28 mouse cellular contexts compared by ENCODE assay signal in the genomic region with DNA sequence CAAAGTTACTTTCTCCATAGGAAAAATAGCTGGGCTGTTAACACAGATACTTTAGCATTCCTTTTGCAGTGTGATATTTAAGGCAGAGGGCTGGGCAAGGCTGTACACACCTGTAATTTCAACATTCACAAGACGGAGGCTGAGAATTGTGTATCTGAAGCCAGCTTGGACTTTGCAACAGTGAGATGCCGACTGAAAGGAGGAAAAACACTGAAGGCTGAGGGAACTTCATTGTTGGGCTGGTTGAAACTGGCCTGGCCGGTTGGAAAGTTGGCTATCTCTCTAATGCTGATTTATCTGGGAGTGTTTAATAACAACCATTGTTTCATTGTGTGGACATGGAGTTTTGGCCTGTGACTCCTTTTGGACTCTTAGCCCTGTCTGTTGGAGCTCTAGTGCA. TPM values are rescaled to one million over a fixed set of nuclear protein-coding genes. Genes with fewer than 3 reads are reported as not detected.
DNase-seq lines count a peak whose midpoint lies in the region; ATAC-seq and TF ChIP-seq lines count a peak whose summit lies in the region.
"Had no signal": no experiment of that assay in that cellular context is flagged by ENCODE, and none has a peak within 500 bp of the region (broad histone marks: within the 10 kb centered on the region; RNA-seq: fewer than 3 reads in every experiment).

No protein-coding gene starts in this region.

- H3K4me1 ChIP-seq in intestine, embryonic 15.5 days (replicated peaks), result no peaks in the 10 kb centered on the region
- H3K4me1 ChIP-seq in stomach, embryonic 15.5 days, result no peaks in the 10 kb centered on the region
- H3K4me1 ChIP-seq in midbrain, embryonic 14.5 days (ENCODE audit: control insufficient read depth, insufficient read depth, low read length), result no peaks in the 10 kb centered on the region
- no peaks in the 10 kb centered on the region; the same call in none of the 2 replicates for H3K4me1 ChIP-seq in lung, adult 2 months (ENCODE audit: control insufficient read depth, insufficient read depth, low read length)
- H3K4me1 ChIP-seq: forebrain, embryonic 12.5 days; forebrain, embryonic 15.5 days; heart, embryonic 12.5 days; heart, embryonic 15.5 days had no signal

- H3K36me3 ChIP-seq in intestine, embryonic 15.5 days, result no peaks in the 10 kb centered on the region
- no peaks in the 10 kb centered on the region for H3K36me3 ChIP-seq in stomach, embryonic 15.5 days
- H3K36me3 ChIP-seq in midbrain, embryonic 14.5 days (ENCODE audit: control insufficient read depth, insufficient read depth, low read length), result no peaks in the 10 kb centered on the region
- H3K36me3 ChIP-seq: forebrain, embryonic 12.5 days; forebrain, embryonic 15.5 days; heart, embryonic 12.5 days; heart, embryonic 15.5 days had no signal

- H3K4me2 ChIP-seq in intestine, embryonic 15.5 days (replicated peaks), result no peak overlapping the region
- no peak overlapping the region for H3K4me2 ChIP-seq in stomach, embryonic 15.5 days
- no peak overlapping the region for H3K4me2 ChIP-seq in midbrain, embryonic 14.5 days (ENCODE audit: low read length)
- H3K4me2 ChIP-seq: forebrain, embryonic 12.5 days; forebrain, embryonic 15.5 days; heart, embryonic 12.5 days; heart, embryonic 15.5 days; hindbrain, embryonic 14.5 days had no signal

- TF ChIP-seq POLR2A in lung, adult 2 months (IDR thresholded peaks at IDR 0.05; ENCODE audit: borderline replicate concordance, extremely low read depth, low read depth, low read length), result no peak

- WGBS in intestine, embryonic 15.5 days, result 61% methylated on average over 3 of the region's 3 CpGs
- 58% methylated on average over 3 of the region's 3 CpGs for WGBS in stomach, embryonic 15.5 days
- WGBS in midbrain, embryonic 14.5 days, result 75% methylated on average over 3 of the region's 3 CpGs
- WGBS in lung, adult 2 months, result 43% methylated on average over 3 of the region's 3 CpGs

- peak; percentile 89 for ATAC-seq in intestine, embryonic 15.5 days
- ATAC-seq in stomach, embryonic 15.5 days (ENCODE audit: insufficient read depth, low FRiP score, low read depth), result peak; percentile 85
- ATAC-seq in midbrain, embryonic 14.5 days (ENCODE audit: low FRiP score, low TSS enrichment), result no peak
- ATAC-seq: forebrain, embryonic 15.5 days; hindbrain, postnatal 0 days; inflammation-experienced regulatory T-cells, adult 6 months; Patski had no signal

- H3K9ac ChIP-seq in intestine, embryonic 15.5 days, result no peak overlapping the region
- H3K9ac ChIP-seq in stomach, embryonic 15.5 days, result no peak overlapping the region
- no peak overlapping the region for H3K9ac ChIP-seq in midbrain, embryonic 14.5 days (replicated peaks; ENCODE audit: low read length)
- H3K9ac ChIP-seq: forebrain, embryonic 12.5 days; forebrain, embryonic 15.5 days; heart, embryonic 12.5 days; heart, embryonic 15.5 days; hindbrain, embryonic 14.5 days had no signal

- H3K27me3 ChIP-seq in intestine, embryonic 15.5 days (replicated peaks), result no peaks in the 10 kb centered on the region
- H3K27me3 ChIP-seq in stomach, embryonic 15.5 days (replicated peaks), result no peaks in the 10 kb centered on the region
- H3K27me3 ChIP-seq in midbrain, embryonic 14.5 days (ENCODE audit: control insufficient read depth, insufficient read depth, low read length), result no peaks in the 10 kb centered on the region
- H3K27me3 ChIP-seq: CH12.LX; forebrain, embryonic 12.5 days; forebrain, embryonic 15.5 days; heart, embryonic 12.5 days; heart, embryonic 15.5 days; Patski had no signal

- peak; percentile 18 for DNase-seq in urinary bladder, postnatal 14 days (ENCODE audit: low spot score)
- DNase-seq in urinary bladder, postnatal 25 days (ENCODE audit: low spot score), result no peak
- no peak for DNase-seq in midbrain, embryonic 14.5 days
- no peak for DNase-seq in left cerebral cortex, adult 9 months (ENCODE audit: low spot score in 2 of 2)
- no peak for DNase-seq in lung, adult 2 months
- DNase-seq: adrenal gland, adult 8-10 months; adrenal gland, postnatal 25 days; B cell, adult 2 months; cerebellum, adult 18-20 months; cerebellum, adult 9-10 months; cerebellum, postnatal 14 days; gastrocnemius, postnatal 10 days; gastrocnemius, postnatal 36 days; heart, adult 18-20 months; heart, postnatal 14 days; heart, postnatal 4 days had no signal

- H3K4me3 ChIP-seq in intestine, embryonic 15.5 days (replicated peaks), result no peak overlapping the region
- H3K4me3 ChIP-seq in stomach, embryonic 15.5 days (replicated peaks), result no peak overlapping the region
- no peak overlapping the region for H3K4me3 ChIP-seq in midbrain, embryonic 14.5 days (replicated peaks; ENCODE audit: low read depth, low read length)
- H3K4me3 ChIP-seq in lung, adult 2 months (replicated peaks; ENCODE audit: extremely low read depth, low read depth, low read length), result no peak overlapping the region
- H3K4me3 ChIP-seq: forebrain, embryonic 12.5 days; forebrain, embryonic 15.5 days; heart, embryonic 12.5 days; heart, embryonic 15.5 days had no signal

- no peak for TF ChIP-seq CTCF in lung, adult 2 months (IDR thresholded peaks at IDR 0.05; ENCODE audit: insufficient read depth, low read length)

- H3K9me3 ChIP-seq in intestine, embryonic 15.5 days, result no peaks in the 10 kb centered on the region
- no peaks in the 10 kb centered on the region for H3K9me3 ChIP-seq in stomach, embryonic 15.5 days
- H3K9me3 ChIP-seq in midbrain, embryonic 14.5 days (ENCODE audit: control insufficient read depth, low read length), result no peaks in the 10 kb centered on the region
- H3K9me3 ChIP-seq: forebrain, embryonic 12.5 days; forebrain, embryonic 15.5 days; G1E; heart, embryonic 12.5 days; heart, embryonic 15.5 days had no signal

- H3K27ac ChIP-seq in intestine, embryonic 15.5 days, result no peak overlapping the region
- peak overlapping the region; percentile 23; the same call in 1 of the 2 replicates for H3K27ac ChIP-seq in stomach, embryonic 15.5 days
- no peak overlapping the region for H3K27ac ChIP-seq in midbrain, embryonic 14.5 days (replicated peaks; ENCODE audit: low read depth, low read length)
- H3K27ac ChIP-seq: forebrain, embryonic 12.5 days; forebrain, embryonic 15.5 days; heart, embryonic 15.5 days; hindbrain, embryonic 14.5 days; hindbrain, postnatal 0 days had no signal

RNA-seq across cellular contexts. Expression of gene Pon2, which starts 7.7 kb away (rescaled TPM):
- polyA plus RNA-seq in intestine, embryonic 15.5 days (2015; fragmentation: Nextera tagmentation; extraction: Ambion mirVana), result 58.4 and 64.5 TPM in 2 replicates
- polyA plus RNA-seq in stomach, embryonic 15.5 days (2015; fragmentation: Nextera tagmentation; extraction: Ambion mirVana), result 57.8 and 58.7 TPM in 2 replicates
- 16.9 and 19.4 TPM in 2 replicates for polyA plus RNA-seq in midbrain, embryonic 14.5 days (2014; fragmentation: Nextera tagmentation; extraction: Ambion mirVana)
- polyA plus RNA-seq in lung, adult 2 months (2012; rRNA removed), result 26.4 and 38.2 TPM in 2 replicates

RNA-seq across cellular contexts. Expression of gene Pon3, which starts 49.8 kb away (rescaled TPM):
- polyA plus RNA-seq in intestine, embryonic 15.5 days (2015; fragmentation: Nextera tagmentation; extraction: Ambion mirVana), result 22.4 and 23.5 TPM in 2 replicates
- polyA plus RNA-seq in stomach, embryonic 15.5 days (2015; fragmentation: Nextera tagmentation; extraction: Ambion mirVana), result 17.9 and 19.3 TPM in 2 replicates
- 2.6 and 3.7 TPM in 2 replicates for polyA plus RNA-seq in midbrain, embryonic 14.5 days (2014; fragmentation: Nextera tagmentation; extraction: Ambion mirVana)
- polyA plus RNA-seq in lung, adult 2 months (2012; rRNA removed), result 28.2 and 39.8 TPM in 2 replicates
